Mouse (Mus musculus): ENCODE measurements around the gene Fam43a. TPM values are rescaled to one million over a fixed set of nuclear protein-coding genes. Genes with fewer than 3 reads are reported as not detected.

The Fam43a gene
- polyA plus RNA-seq, 1 experiment from 2014 or later: 6.8 TPM

DNA sequence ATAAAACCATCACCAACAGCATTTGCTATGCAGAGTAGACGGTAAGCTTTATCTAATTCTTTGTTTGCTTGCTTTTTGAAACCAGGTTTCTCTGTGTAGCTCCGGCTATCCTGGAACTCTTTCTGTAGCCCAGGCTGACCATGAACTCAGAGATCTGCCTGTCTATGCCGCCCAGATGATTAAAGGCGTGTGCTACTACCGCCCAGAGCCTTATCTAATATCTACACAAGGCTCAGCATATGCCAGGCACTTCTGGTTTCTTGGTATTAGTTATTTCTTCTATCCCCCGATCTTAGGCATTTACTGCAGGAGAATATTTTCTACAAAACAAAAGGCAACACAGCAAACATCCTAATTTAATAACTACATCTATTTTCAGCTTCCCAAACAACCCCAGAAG, 33.9 kb upstream of the Fam43a start:
- DNase-seq (ENCODE audit: low spot score) (no peak), ATAC-seq (ENCODE audit: insufficient number of reproducible peaks, low FRiP score, low TSS enrichment, low read depth) (no peak)
- Histone ChIP-seq H3K4me3 (ENCODE audit: low read depth, low read length) (no peak overlapping the region), H3K4me1 (ENCODE audit: control insufficient read depth, insufficient read depth, low read length) (no peaks in the 10 kb centered on the region), H3K27ac (replicated peaks; ENCODE audit: low read depth, low read length) (no peak overlapping the region), H3K9me3 (ENCODE audit: control insufficient read depth, low read length) (no peaks in the 10 kb centered on the region), H3K27me3 (ENCODE audit: control insufficient read depth, insufficient read depth, low read length) (no peaks in the 10 kb centered on the region), H3K36me3 (ENCODE audit: control insufficient read depth, insufficient read depth, low read length) (peaks cover 52% of the 10 kb centered on the region), H3K4me2 (ENCODE audit: low read depth, severe bottlenecking) (no peak overlapping the region), H3K9ac (ENCODE audit: low read length) (no peak overlapping the region)
- WGBS: 93% methylated on average over 6 of the region's 6 CpGs

DNA sequence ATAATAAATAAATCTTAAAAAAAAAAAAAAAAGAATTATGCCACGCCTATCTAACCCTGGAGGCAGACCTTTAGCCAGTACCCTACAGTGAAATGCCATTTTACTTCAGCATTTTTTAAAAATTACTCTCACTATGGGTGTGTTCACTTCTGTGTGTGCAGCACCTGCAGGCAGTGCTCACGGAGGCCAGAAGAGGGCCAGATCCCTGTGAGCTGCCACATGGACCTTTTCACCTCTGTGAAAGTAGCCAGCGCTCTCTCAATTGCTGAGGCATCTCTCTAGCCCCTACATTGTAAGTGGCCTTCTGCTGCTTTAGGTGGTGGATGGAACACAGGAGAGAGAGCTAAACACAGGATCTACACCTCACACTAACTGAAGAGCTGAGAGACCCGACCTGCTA, 29.4 kb upstream of the Fam43a start:
- 95% methylated on average over 4 of the region's 4 CpGs for WGBS
- no peaks in the 10 kb centered on the region for H3K4me1 ChIP-seq (ENCODE audit: control insufficient read depth, insufficient read depth, low read length)
- no peak overlapping the region for H3K4me2 ChIP-seq (ENCODE audit: low read depth, severe bottlenecking)
- no peak overlapping the region for H3K27ac ChIP-seq (replicated peaks; ENCODE audit: low read depth, low read length)
- H3K9ac ChIP-seq (ENCODE audit: low read length): no peak overlapping the region
- H3K27me3 ChIP-seq (ENCODE audit: control insufficient read depth, insufficient read depth, low read length): no peaks in the 10 kb centered on the region
- DNase-seq (ENCODE audit: low spot score) (no peak), ATAC-seq (ENCODE audit: insufficient number of reproducible peaks, low FRiP score, low TSS enrichment, low read depth) (no peak)
- peaks cover 38% of the 10 kb centered on the region for H3K36me3 ChIP-seq (ENCODE audit: control insufficient read depth, insufficient read depth, low read length)
- H3K4me3 ChIP-seq (ENCODE audit: low read depth, low read length): no peak overlapping the region
- H3K9me3 ChIP-seq (ENCODE audit: control insufficient read depth, low read length): no peaks in the 10 kb centered on the region

DNA sequence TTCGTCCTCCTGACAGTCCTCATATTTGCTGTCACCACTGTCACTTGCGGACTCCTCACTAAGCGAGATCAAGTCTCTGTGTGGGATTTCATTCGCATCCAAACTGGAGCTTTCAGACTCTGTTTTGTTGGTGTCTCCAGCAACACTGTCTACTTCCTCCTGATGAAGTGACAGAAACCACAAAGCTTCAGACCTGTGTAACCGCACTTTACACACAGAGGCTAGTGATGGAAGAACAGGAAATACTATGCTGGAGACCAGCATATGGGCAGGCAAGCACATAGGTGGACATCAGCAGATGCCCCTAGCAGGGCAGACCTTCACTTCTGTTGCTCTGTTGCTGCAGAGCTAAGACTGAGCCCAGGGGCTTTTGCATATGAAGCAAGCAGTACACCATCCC, 28.1 kb upstream of the Fam43a start:
- H3K36me3 ChIP-seq (ENCODE audit: control insufficient read depth, insufficient read depth, low read length): peaks cover 36% of the 10 kb centered on the region
- 94% methylated on average over 5 of the region's 5 CpGs for WGBS
- no peaks in the 10 kb centered on the region for H3K4me1 ChIP-seq (ENCODE audit: control insufficient read depth, insufficient read depth, low read length)
- no peak for ATAC-seq (ENCODE audit: insufficient number of reproducible peaks, low FRiP score, low TSS enrichment, low read depth)
- no peaks in the 10 kb centered on the region for H3K27me3 ChIP-seq (ENCODE audit: control insufficient read depth, insufficient read depth, low read length)
- H3K4me3 ChIP-seq (ENCODE audit: low read depth, low read length): no peak overlapping the region
- no peak overlapping the region for H3K4me2 ChIP-seq (ENCODE audit: low read depth, severe bottlenecking)
- DNase-seq (ENCODE audit: low spot score): no peak
- no peaks in the 10 kb centered on the region for H3K9me3 ChIP-seq (ENCODE audit: control insufficient read depth, low read length)
- no peak overlapping the region for H3K9ac ChIP-seq (ENCODE audit: low read length)
- H3K27ac ChIP-seq (replicated peaks; ENCODE audit: low read depth, low read length): no peak overlapping the region

GRCm38 (mm10) chr16:30572239-30572638, 27.3 kb upstream of the Fam43a start:
- peaks cover 31% of the 10 kb centered on the region for H3K36me3 ChIP-seq (ENCODE audit: control insufficient read depth, insufficient read depth, low read length)
- H3K4me2 ChIP-seq (ENCODE audit: low read depth, severe bottlenecking): no peak overlapping the region
- H3K9ac ChIP-seq (ENCODE audit: low read length): no peak overlapping the region
- H3K27ac ChIP-seq (replicated peaks; ENCODE audit: low read depth, low read length): no peak overlapping the region
- DNase-seq (ENCODE audit: low spot score): no peak
- no peaks in the 10 kb centered on the region for H3K4me1 ChIP-seq (ENCODE audit: control insufficient read depth, insufficient read depth, low read length)
- H3K27me3 ChIP-seq (ENCODE audit: control insufficient read depth, insufficient read depth, low read length): no peaks in the 10 kb centered on the region
- no peaks in the 10 kb centered on the region for H3K9me3 ChIP-seq (ENCODE audit: control insufficient read depth, low read length)
- 71% methylated on average over 4 of the region's 4 CpGs for WGBS
- H3K4me3 ChIP-seq (ENCODE audit: low read depth, low read length): no peak overlapping the region
- ATAC-seq (ENCODE audit: insufficient number of reproducible peaks, low FRiP score, low TSS enrichment, low read depth): no peak

DNA sequence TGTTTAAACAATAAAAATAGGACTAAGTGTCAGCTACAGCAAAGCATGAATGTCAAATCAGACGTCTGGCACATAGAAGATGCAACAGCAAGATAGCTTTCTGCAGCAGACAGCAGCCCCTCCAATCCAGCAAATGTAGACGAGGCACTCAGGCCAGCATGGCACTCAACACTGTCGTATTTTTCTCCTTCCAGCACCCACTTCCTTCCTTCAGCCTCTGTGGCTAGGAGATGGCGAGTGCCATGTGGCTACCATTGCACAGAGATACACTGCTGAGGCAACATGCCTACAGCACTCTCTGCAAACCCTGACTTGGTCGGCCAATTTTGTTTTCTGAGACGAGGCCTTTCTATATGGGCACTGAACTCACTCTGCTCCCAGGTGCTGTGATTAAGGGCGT, 23.7 kb upstream of the Fam43a start:
- no peak for DNase-seq (ENCODE audit: low spot score)
- Histone ChIP-seq H3K9ac (ENCODE audit: low read length) (no peak overlapping the region), H3K9me3 (ENCODE audit: control insufficient read depth, low read length) (no peaks in the 10 kb centered on the region), H3K4me3 (ENCODE audit: low read depth, low read length) (no peak overlapping the region), H3K4me2 (ENCODE audit: low read depth, severe bottlenecking) (no peak overlapping the region), H3K4me1 (ENCODE audit: control insufficient read depth, insufficient read depth, low read length) (no peaks in the 10 kb centered on the region), H3K27ac (replicated peaks; ENCODE audit: low read depth, low read length) (no peak overlapping the region), H3K36me3 (ENCODE audit: control insufficient read depth, insufficient read depth, low read length) (peaks cover 30% of the 10 kb centered on the region), H3K27me3 (ENCODE audit: control insufficient read depth, insufficient read depth, low read length) (no peaks in the 10 kb centered on the region)
- no peak for ATAC-seq (ENCODE audit: insufficient number of reproducible peaks, low FRiP score, low TSS enrichment, low read depth)
- 88% methylated on average over 7 of the region's 7 CpGs for WGBS

GRCm38 (mm10) chr16:30576392-30576791, 23.1 kb upstream of the Fam43a start:
- Histone ChIP-seq H3K4me3 (ENCODE audit: low read depth, low read length) (no peak overlapping the region), H3K36me3 (ENCODE audit: control insufficient read depth, insufficient read depth, low read length) (peaks cover 25% of the 10 kb centered on the region), H3K4me1 (ENCODE audit: control insufficient read depth, insufficient read depth, low read length) (no peaks in the 10 kb centered on the region), H3K9ac (ENCODE audit: low read length) (no peak overlapping the region), H3K9me3 (ENCODE audit: control insufficient read depth, low read length) (no peaks in the 10 kb centered on the region), H3K4me2 (ENCODE audit: low read depth, severe bottlenecking) (no peak overlapping the region), H3K27ac (replicated peaks; ENCODE audit: low read depth, low read length) (no peak overlapping the region), H3K27me3 (ENCODE audit: control insufficient read depth, insufficient read depth, low read length) (no peaks in the 10 kb centered on the region)
- no peak for ATAC-seq (ENCODE audit: insufficient number of reproducible peaks, low FRiP score, low TSS enrichment, low read depth)
- DNase-seq (ENCODE audit: low spot score): no peak
- 85% methylated on average over 1 of the region's 1 CpGs for WGBS

DNA sequence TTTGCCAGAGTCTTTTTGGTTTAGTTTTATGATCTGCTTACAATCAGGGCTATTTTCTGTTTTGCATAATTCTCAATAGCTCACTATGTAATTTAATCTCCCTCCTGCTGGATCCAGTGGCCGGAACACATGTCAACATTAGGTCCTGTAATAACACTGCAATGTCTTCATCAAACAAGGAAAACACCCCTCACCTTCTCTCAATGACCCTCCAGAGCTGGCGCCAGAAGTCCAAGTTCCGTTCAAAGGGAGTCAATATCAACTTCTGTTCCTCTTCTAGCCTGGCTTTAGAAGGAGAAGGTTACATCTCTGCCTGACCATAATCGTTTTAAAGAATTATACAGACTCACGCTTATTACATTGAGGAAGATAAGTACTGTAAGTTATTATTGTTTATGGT, 18.8 kb upstream of the Fam43a start:
- WGBS: 96% methylated on average over 5 of the region's 5 CpGs
- H3K36me3 ChIP-seq (ENCODE audit: control insufficient read depth, insufficient read depth, low read length): peaks cover 44% of the 10 kb centered on the region
- H3K27me3 ChIP-seq (ENCODE audit: control insufficient read depth, insufficient read depth, low read length): no peaks in the 10 kb centered on the region
- no peak overlapping the region for H3K4me3 ChIP-seq (ENCODE audit: low read depth, low read length)
- H3K9me3 ChIP-seq (ENCODE audit: control insufficient read depth, low read length): no peaks in the 10 kb centered on the region; the same call in 1 of the 2 replicates
- no peak overlapping the region for H3K9ac ChIP-seq (ENCODE audit: low read length)
- DNase-seq (ENCODE audit: low spot score) (no peak), ATAC-seq (ENCODE audit: insufficient number of reproducible peaks, low FRiP score, low TSS enrichment, low read depth) (no peak)
- H3K4me2 ChIP-seq (ENCODE audit: low read depth, severe bottlenecking): no peak overlapping the region
- H3K4me1 ChIP-seq (ENCODE audit: control insufficient read depth, insufficient read depth, low read length): no peaks in the 10 kb centered on the region
- no peak overlapping the region for H3K27ac ChIP-seq (replicated peaks; ENCODE audit: low read depth, low read length)

GRCm38 (mm10) chr16:30586935-30587493, 12.5 kb upstream of the Fam43a start:
- DNase-seq (ENCODE audit: low spot score): no peak
- peak overlapping the region; percentile 65 for H3K9ac ChIP-seq (ENCODE audit: low read length)
- peak overlapping the region; percentile 70 for H3K4me3 ChIP-seq (ENCODE audit: low read depth, low read length)
- no peaks in the 10 kb centered on the region for H3K27me3 ChIP-seq (ENCODE audit: control insufficient read depth, insufficient read depth, low read length)
- H3K4me1 ChIP-seq (ENCODE audit: control insufficient read depth, insufficient read depth, low read length): 0 out of 2 replicates have a peak, but pooled peaks cover 2% of the 10 kb centered on the region
- H3K36me3 ChIP-seq (ENCODE audit: control insufficient read depth, insufficient read depth, low read length): peaks cover 18% of the 10 kb centered on the region; the same call in 1 of the 2 replicates
- WGBS: 2% methylated on average over 19 of the region's 19 CpGs
- no peak for ATAC-seq (ENCODE audit: insufficient number of reproducible peaks, low FRiP score, low TSS enrichment, low read depth)
- H3K4me2 ChIP-seq (ENCODE audit: low read depth, severe bottlenecking): peak overlapping the region; percentile 87
- no peaks in the 10 kb centered on the region; the same call in 1 of the 2 replicates for H3K9me3 ChIP-seq (ENCODE audit: control insufficient read depth, low read length)
- H3K27ac ChIP-seq (replicated peaks; ENCODE audit: low read depth, low read length): no peak overlapping the region

Measured in limb, embryonic 11.5 days (tissue).